Mouse (Mus musculus) forebrain, embryonic 14.5 days (tissue): ENCODE measurements around the gene Prdm16. TPM values are rescaled to one million over a fixed set of nuclear protein-coding genes. Genes with fewer than 3 reads are reported as not detected.

ENCODE experiments used
- ATAC-seq: fragments of 200-750 bp; cut with Nextera tagmentation; 2 replicates; pipeline ENCODE4 v1.8.0; 2017; ENCODE audit warnings: mild to moderate bottlenecking, moderate library complexity
- DNase-seq: peaks from one replicate; pipeline ENCODE4 v3.0.0-alpha.2; 2015; ENCODE audit warnings: low spot score
- H3K27ac ChIP-seq: fragments of 300-500 bp; sonication (generic); 2 replicates; pipeline ENCODE4 v1.5.1; 2014; ENCODE audit warnings: low read depth, mild to moderate bottlenecking, control low read depth, low read length, moderate library complexity
- H3K27me3 ChIP-seq: fragments of 300-500 bp; sonication (generic); replicated peaks from 2 replicates; pipeline ENCODE4 v1.6.1; 2014; ENCODE audit warnings: low read length, control low read depth, mixed read lengths; ENCODE audit not compliant: control insufficient read depth, insufficient read depth
- H3K36me3 ChIP-seq: fragments of 300-500 bp; sonication (generic); 2 replicates; pipeline ENCODE4 v1.6.1; 2014; ENCODE audit warnings: low read length, control low read depth; ENCODE audit not compliant: control insufficient read depth, insufficient read depth
- H3K4me1 ChIP-seq: fragments of 300-500 bp; sonication (generic); 2 replicates; pipeline ENCODE4 v1.6.1; 2014; ENCODE audit warnings: antibody characterized with exemption, low read length, control low read depth; ENCODE audit not compliant: control insufficient read depth, insufficient read depth
- H3K4me2 ChIP-seq: fragments of 300-500 bp; sonication (generic); 2 replicates; pipeline ENCODE4 v1.6.1; 2014; ENCODE audit warnings: mild to moderate bottlenecking, control low read depth, low read length
- H3K4me3 ChIP-seq: fragments of 300-500 bp; sonication (generic); 2 replicates; pipeline ENCODE4 v1.5.1; 2014; ENCODE audit warnings: low read depth, low read length, control low read depth
- H3K9ac ChIP-seq: fragments of 300-500 bp; sonication (generic); 2 replicates; pipeline ENCODE4 v1.6.1; 2014; ENCODE audit warnings: mild to moderate bottlenecking, low read length, control low read depth, moderate library complexity
- H3K9me3 ChIP-seq: fragments of 300-500 bp; sonication (generic); replicated peaks from 2 replicates; pipeline ENCODE4 v1.6.1; 2016; ENCODE audit warnings: low read length, control low read depth, mixed read lengths; ENCODE audit not compliant: control insufficient read depth
- WGBS: fragments of 180-500 bp; shearing (Covaris S2); extraction: QIAGEN DNeasy Blood & Tissue Kit; methylation state at CpG from one replicate; pipeline ENCODE4 v1.1.7; 2014; 5-methylcytosine and 5-hydroxymethylcytosine counted together
- polyA plus RNA-seq: library from polyadenylated mRNA; unstranded; fragments of >200 nt; fragmentation: Nextera tagmentation; extraction: Ambion mirVana; gene quantifications from 2 replicates; pipeline ENCODE4 v1.2.1, GENCODE M21; 2014

Gene Prdm16
- polyA plus RNA-seq, 1 experiment from 2014 or later: 20.6 TPM

GRCm38 (mm10) chr4:154601006-154601405 lies 35.7 kb downstream of the Prdm16 start:
- ATAC-seq (no peak), DNase-seq (no peak)
- H3K4me3 ChIP-seq: no peak overlapping the region
- H3K27ac ChIP-seq: peak overlapping the region; percentile 85; the same call in 1 of the 2 replicates
- peaks cover 73% of the 10 kb centered on the region for H3K4me1 ChIP-seq
- H3K27me3 ChIP-seq: no peaks in the 10 kb centered on the region
- WGBS: 9% methylated on average over 3 of the region's 3 CpGs
- no peak overlapping the region for H3K4me2 ChIP-seq
- H3K9ac ChIP-seq: no peak overlapping the region
- H3K9me3 ChIP-seq: no peaks in the 10 kb centered on the region
- H3K36me3 ChIP-seq: no peaks in the 10 kb centered on the region

- no peaks in the 10 kb centered on the region for H3K27me3 ChIP-seq
- WGBS: 2% methylated on average over 10 of the region's 10 CpGs
Measured at GRCm38 (mm10) chr4:154599977-154600376, 36.7 kb downstream of the Prdm16 start.

GRCm38 (mm10) chr4:154598357-154598756 lies 38.3 kb downstream of the Prdm16 start:
- H3K9ac ChIP-seq: no peak overlapping the region
- H3K36me3 ChIP-seq: no peaks in the 10 kb centered on the region
- no peak overlapping the region for H3K4me2 ChIP-seq
- 29% methylated on average over 7 of the region's 7 CpGs for WGBS
- H3K27ac ChIP-seq: peak overlapping the region; percentile 85; the same call in 1 of the 2 replicates
- no peaks in the 10 kb centered on the region for H3K27me3 ChIP-seq
- DNase-seq (no peak), ATAC-seq (no peak)
- H3K4me1 ChIP-seq: peaks cover 83% of the 10 kb centered on the region
- H3K9me3 ChIP-seq: no peaks in the 10 kb centered on the region
- H3K4me3 ChIP-seq: no peak overlapping the region

More at GRCm38 (mm10) chr4:154599977-154600376, 36.7 kb downstream of the Prdm16 start:
- Histone ChIP-seq H3K27ac (peak overlapping the region; percentile 85), H3K4me1 (peaks cover 78% of the 10 kb centered on the region), H3K36me3 (no peaks in the 10 kb centered on the region), H3K4me3 (no peak overlapping the region), H3K9me3 (no peaks in the 10 kb centered on the region), H3K9ac (no peak overlapping the region), H3K4me2 (peak overlapping the region; percentile 25)
- ATAC-seq: peak; percentile 65
- DNase-seq: peak; percentile 89

GRCm38 (mm10) chr4:154596805-154597204 lies 39.9 kb downstream of the Prdm16 start:
- no peak overlapping the region; the same call in 1 of the 2 replicates for H3K9ac ChIP-seq
- no peak overlapping the region for H3K4me2 ChIP-seq
- no peaks in the 10 kb centered on the region for H3K27me3 ChIP-seq
- no peak overlapping the region for H3K4me3 ChIP-seq
- no peaks in the 10 kb centered on the region for H3K36me3 ChIP-seq
- no peaks in the 10 kb centered on the region for H3K9me3 ChIP-seq
- 47% methylated on average over 4 of the region's 4 CpGs for WGBS
- no peak for ATAC-seq
- H3K27ac ChIP-seq: no peak overlapping the region
- no peak for DNase-seq
- peaks cover 80% of the 10 kb centered on the region for H3K4me1 ChIP-seq

- H3K9me3 ChIP-seq: no peaks in the 10 kb centered on the region
- H3K27ac ChIP-seq: peak overlapping the region; percentile 91
- peak overlapping the region; percentile 46 for H3K9ac ChIP-seq
- H3K36me3 ChIP-seq: no peaks in the 10 kb centered on the region
- peak overlapping the region; percentile 12 for H3K4me2 ChIP-seq
- ATAC-seq: peak; percentile 58
- no peak overlapping the region for H3K4me3 ChIP-seq
- peak; percentile 69 for DNase-seq
- 4% methylated on average over 21 of the region's 21 CpGs for WGBS
- no peaks in the 10 kb centered on the region for H3K27me3 ChIP-seq
- H3K4me1 ChIP-seq: peaks cover 61% of the 10 kb centered on the region
Measured at GRCm38 (mm10) chr4:154594761-154595556, 41.7 kb downstream of the Prdm16 start.

- peaks cover 54% of the 10 kb centered on the region for H3K4me1 ChIP-seq
- H3K9ac ChIP-seq: peak overlapping the region; percentile 46
- no peaks in the 10 kb centered on the region for H3K9me3 ChIP-seq
- no peak overlapping the region for H3K4me3 ChIP-seq
- H3K27me3 ChIP-seq: no peaks in the 10 kb centered on the region
- peak overlapping the region; percentile 12 for H3K4me2 ChIP-seq
- H3K27ac ChIP-seq: peak overlapping the region; percentile 91
- DNase-seq (no peak), ATAC-seq (no peak)
- WGBS: 11% methylated on average over 17 of the region's 17 CpGs
- H3K36me3 ChIP-seq: no peaks in the 10 kb centered on the region
Measured at GRCm38 (mm10) chr4:154594116-154594760, 42.4 kb downstream of the Prdm16 start.

- DNase-seq (no peak), ATAC-seq (no peak)
- Histone ChIP-seq H3K4me1 (peaks cover 49% of the 10 kb centered on the region), H3K9me3 (no peaks in the 10 kb centered on the region), H3K4me2 (no peak overlapping the region), H3K27ac (no peak overlapping the region), H3K27me3 (no peaks in the 10 kb centered on the region), H3K9ac (peak overlapping the region; percentile 21; the same call in 1 of the 2 replicates), H3K4me3 (no peak overlapping the region), H3K36me3 (no peaks in the 10 kb centered on the region)
- WGBS: 50% methylated on average over 13 of the region's 13 CpGs
Measured at GRCm38 (mm10) chr4:154592562-154592961, 44.1 kb downstream of the Prdm16 start.

- no peak for ATAC-seq
- H3K4me1 ChIP-seq: peaks cover 58% of the 10 kb centered on the region
- H3K27me3 ChIP-seq: no peaks in the 10 kb centered on the region
Measured at GRCm38 (mm10) chr4:154590910-154591309, 45.8 kb downstream of the Prdm16 start.

GRCm38 (mm10) chr4:154586334-154586733 lies 50.3 kb downstream of the Prdm16 start:
- no peak overlapping the region; the same call in 1 of the 2 replicates for H3K9ac ChIP-seq

More at GRCm38 (mm10) chr4:154590910-154591309, 45.8 kb downstream of the Prdm16 start:
- no peak overlapping the region for H3K4me2 ChIP-seq
- H3K9me3 ChIP-seq: no peaks in the 10 kb centered on the region
- DNase-seq: no peak
- H3K27ac ChIP-seq: no peak overlapping the region
- WGBS: 38% methylated on average over 10 of the region's 11 CpGs
- no peak overlapping the region for H3K4me3 ChIP-seq
- H3K9ac ChIP-seq: no peak overlapping the region
- H3K36me3 ChIP-seq: no peaks in the 10 kb centered on the region

More at GRCm38 (mm10) chr4:154586334-154586733, 50.3 kb downstream of the Prdm16 start:
- Histone ChIP-seq H3K27ac (peak overlapping the region; percentile 70), H3K36me3 (no peaks in the 10 kb centered on the region), H3K4me3 (no peak overlapping the region), H3K4me2 (peak overlapping the region; percentile 7; the same call in 1 of the 2 replicates), H3K27me3 (no peaks in the 10 kb centered on the region), H3K9me3 (no peaks in the 10 kb centered on the region), H3K4me1 (peaks cover 63% of the 10 kb centered on the region)
- ATAC-seq: peak; percentile 19
- WGBS: 22% methylated on average over 11 of the region's 11 CpGs
- DNase-seq: peak; percentile 67
